Mouse (Mus musculus): ENCODE results near the gene Dbn1. TPM values are rescaled to one million over a fixed set of nuclear protein-coding genes. Genes with fewer than 3 reads are reported as not detected.

The Dbn1 gene
- total RNA-seq, 2 experiments from 2014 or later: 16.0 to 18.0 TPM

- peak; percentile 34 to 58 for DNase-seq
These were observed 9.9 kb downstream of the Dbn1 start for GRCm38 (mm10) chr13:55478036-55478435.

GRCm38 (mm10) chr13:55477492-55477891 is 10.4 kb downstream of the Dbn1 start:
- no peak for DNase-seq

- no peak for DNase-seq
These were observed 11.7 kb downstream of the Dbn1 start for GRCm38 (mm10) chr13:55476256-55476655.

DNA sequence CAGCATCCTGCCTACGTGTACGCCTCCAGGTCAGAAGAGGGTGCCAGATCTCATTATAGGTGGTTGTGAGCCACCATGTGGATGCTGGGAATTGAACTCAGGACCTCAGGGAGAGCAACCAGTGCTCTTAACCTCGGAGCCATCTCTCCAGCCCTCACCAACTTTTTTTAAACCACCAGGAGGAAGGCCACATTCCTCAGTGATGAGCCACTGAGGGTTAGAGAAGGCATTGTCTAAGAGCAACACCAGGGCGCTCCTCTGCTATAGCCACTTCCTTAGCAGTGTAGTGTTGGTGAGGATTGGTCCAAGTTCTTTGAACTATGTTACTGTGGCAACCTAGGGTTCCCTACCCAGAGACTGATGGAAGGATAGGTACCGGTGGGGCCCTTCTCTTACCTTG is 12.2 kb downstream of the Dbn1 start:
- DNase-seq: no peak

DNA sequence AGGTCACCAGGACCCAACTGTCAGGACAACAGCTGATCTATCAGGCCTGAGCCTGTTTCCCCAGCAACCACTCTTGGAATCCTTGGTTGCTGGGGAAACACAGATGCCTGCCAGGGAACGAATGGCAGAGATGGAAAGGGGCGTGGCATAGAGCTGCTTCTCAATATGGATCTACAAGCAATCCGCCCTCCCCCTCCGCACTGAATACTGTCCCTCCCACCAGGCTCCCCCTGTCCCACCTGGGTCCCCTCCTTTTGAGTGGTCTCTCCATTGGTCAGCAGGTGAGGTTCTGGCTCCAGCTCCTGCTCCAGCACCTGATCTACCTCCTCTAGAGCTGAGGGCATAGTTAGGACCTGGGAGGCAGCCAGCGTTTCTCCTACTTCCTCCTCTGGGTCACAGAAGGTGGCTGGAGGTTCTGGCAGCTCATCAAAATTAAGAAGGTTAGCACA is 13.3 kb downstream of the Dbn1 start:
- no peak for DNase-seq

DNA sequence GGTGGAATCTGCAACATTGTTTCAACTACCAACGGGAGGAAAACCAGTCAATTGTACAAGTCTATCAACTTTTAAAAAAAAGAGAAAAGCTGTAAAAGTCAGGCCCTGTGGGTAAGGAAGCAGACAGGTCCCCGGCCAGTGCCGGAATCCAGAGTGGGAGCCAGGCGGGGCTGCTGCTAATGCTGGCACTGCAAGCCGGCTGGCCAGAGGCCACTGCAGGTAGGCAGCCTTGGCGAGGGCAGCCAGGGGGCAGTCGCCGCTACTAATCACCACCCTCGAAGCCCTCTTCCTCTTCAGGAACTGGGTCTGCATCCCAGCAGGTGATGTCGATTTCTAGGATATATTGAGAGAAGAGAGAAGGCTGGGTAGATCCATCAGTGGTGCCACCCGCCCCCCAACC is 13.9 kb downstream of the Dbn1 start:
- DNase-seq: no peak

GRCm38 (mm10) chr13:55473076-55473831 is 14.7 kb downstream of the Dbn1 start:
- no peak for DNase-seq

DNA sequence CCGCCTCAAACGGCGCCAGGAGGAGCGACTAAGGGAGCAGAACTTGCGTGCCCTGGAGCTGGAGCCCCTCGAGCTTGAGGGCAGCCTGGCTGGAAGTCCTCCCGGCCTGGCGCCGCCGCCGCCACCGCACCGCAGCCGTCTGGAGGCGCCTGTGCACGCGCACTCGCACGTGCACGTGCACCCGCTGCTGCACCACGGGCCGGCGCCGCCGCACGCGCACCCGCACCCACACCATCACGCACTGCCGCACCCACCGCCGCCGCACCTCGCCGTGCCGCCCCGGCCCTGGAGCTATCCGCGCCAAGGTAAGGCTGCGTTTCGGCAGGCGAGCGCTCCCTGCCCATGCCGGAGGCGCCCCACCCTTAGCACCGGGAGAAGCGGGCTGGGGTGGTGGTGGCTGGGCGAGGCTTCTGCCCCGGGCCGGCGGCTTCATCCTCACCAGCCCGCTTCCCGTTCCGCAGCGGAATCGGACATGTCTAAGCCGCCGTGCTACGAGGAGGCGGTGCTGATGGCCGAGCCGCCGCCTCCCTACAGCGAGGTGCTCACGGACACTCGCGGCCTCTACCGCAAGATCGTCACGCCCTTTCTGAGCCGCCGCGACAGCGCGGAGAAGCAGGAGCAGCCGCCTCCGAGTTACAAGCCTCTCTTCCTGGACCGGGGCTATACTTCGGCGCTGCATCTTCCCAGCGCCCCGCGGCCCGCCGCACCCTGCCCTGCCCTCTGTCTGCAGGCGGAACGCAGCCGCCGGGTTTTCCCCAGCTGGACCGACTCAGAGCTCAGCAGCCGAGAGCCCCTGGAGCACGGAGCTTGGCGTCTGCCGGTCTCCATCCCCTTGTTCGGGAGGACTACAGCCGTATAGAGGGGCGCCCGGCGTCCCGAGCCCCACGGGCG is 15.5 kb downstream of the Dbn1 start:
- DNase-seq: peak; percentile 58 to 71

DNA sequence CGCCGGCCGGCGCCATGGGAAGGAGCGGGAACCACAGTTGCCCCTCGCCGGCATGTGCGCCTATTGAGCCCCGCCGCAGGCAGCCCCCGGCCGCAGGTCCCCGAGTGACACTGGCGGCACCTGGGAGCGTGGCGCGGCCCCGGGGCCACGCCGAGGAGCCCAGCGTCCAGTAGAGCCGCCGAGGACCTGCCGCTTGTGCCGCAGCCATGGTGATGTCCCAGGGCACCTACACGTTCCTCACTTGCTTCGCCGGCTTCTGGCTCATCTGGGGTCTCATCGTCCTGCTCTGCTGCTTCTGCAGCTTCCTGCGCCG is 16.1 kb downstream of the Dbn1 start:
- DNase-seq: no peak

DNA sequence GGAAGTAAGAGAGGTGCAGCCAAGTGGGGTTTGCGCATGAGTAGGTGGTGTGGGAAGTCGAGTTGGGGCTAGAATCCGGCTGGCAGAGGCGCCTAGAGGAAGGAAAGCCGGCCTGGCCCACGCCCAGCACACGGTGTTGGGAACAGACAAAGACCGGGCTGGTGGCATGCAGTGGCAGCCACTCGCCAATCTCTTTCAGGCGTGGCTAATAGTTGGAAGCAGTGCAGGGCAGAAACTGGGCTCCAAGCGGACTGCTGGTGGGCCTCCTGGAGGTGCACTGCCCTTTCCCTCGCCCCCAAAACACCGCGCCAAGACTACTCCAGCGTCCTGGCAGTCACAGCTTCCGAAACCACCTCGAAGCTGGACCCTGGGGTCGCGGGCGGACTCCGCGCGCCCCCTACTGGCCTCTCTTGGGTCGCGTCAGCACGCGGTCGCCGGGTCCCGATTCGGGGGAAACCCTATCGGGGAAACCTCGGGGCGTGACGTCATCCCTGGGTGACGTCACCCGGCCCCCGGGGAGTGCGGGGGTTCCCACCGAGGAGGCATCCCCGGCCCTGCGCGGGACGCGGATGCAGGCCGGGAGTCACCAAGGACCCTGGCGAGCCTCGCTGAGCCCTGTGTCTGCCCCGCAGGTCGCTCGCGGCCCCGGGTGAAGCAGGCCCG is 16.6 kb downstream of the Dbn1 start:
- DNase-seq: peak; percentile 85 to 90

DNA sequence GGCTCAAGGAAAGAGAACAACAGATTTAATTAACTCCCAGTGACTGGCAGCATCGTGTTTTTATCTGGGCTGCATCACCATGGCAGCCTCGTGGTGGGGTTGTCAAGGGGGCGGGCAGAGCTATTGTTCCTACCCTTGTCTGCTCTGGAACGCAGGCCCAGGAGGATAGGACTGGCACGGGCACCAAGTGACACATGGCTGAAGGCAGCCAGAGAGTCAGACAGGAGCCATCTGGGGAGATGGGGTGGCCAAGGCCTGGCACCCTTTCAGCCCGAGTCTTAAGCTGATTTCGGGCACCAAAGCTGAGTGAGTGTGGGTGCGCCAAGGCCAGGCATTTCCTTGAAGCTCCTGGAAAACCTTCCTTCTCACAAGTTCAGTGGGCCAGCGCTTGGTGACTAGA is 17.5 kb downstream of the Dbn1 start:
- DNase-seq: peak in 1 of 2 experiments; percentile 43

- peak; percentile 79 to 80 for DNase-seq
These were observed 18.9 kb downstream of the Dbn1 start for GRCm38 (mm10) chr13:55468851-55469560.

GRCm38 (mm10) chr13:55465830-55466440 is 22.0 kb downstream of the Dbn1 start:
- no peak for DNase-seq

- peak; percentile 54 to 58 for DNase-seq
These were observed 22.7 kb downstream of the Dbn1 start for GRCm38 (mm10) chr13:55465184-55465583.

GRCm38 (mm10) chr13:55464027-55464884 is 23.7 kb downstream of the Dbn1 start, which contains the start of gene Prr7:
TSS of gene Prr7 (plus strand) at chr13:55464267.
- DNase-seq: peak; percentile 53 to 68

DNA sequence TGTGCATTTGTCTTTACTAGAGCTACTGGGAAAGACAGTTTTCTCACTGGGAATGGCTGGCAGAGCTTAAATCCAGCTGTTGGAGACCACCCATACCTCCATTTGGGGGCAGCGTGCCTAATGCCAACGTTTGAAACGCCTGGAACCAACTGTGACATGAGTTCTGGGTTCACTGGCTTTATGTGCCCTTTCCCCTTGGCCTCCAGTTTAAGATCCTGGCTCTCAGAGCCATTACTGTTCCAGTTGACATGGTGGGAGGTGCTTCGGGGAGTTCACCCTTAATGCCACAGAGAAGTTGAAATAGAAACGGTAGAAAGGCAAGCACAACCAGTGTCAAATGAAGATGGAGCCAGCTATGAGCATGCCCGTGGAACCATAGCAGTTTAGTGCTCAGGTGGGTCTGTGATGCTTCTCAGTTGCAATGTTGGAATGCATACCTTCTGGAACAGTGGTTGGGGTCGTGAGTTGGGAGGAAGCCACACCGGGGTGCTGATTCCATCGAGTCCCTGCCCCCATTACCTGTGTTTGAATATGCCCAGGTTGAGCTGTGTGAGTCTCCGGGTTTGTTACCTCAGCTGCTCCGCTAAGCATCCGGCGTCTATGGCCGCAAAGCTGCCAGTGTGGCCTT is 24.4 kb downstream of the Dbn1 start:
- DNase-seq: no peak

DNA sequence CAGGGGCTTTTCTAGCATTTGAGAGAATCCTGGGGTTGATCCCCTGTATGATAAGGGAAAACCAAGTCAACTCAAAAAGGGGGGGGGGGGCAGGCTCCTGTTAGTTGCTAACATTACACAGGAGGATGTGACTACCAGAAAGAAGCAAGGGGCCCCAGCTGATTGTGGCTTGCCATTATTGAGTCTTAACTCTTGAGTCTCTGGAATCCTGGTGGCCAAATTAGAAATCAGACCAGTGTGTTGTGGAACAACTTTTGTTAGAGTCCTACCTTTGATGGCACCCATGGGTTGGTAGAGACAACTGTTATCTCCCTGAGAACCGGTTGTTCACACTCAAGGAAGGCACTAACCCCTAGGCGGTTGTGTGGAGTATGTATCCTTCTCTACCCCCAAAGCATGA is 24.9 kb downstream of the Dbn1 start:
- no peak for DNase-seq

GRCm38 (mm10) chr13:55451785-55452549 is 35.9 kb downstream of the Dbn1 start:
- DNase-seq: peak in 1 of 2 experiments; percentile 51

DNA sequence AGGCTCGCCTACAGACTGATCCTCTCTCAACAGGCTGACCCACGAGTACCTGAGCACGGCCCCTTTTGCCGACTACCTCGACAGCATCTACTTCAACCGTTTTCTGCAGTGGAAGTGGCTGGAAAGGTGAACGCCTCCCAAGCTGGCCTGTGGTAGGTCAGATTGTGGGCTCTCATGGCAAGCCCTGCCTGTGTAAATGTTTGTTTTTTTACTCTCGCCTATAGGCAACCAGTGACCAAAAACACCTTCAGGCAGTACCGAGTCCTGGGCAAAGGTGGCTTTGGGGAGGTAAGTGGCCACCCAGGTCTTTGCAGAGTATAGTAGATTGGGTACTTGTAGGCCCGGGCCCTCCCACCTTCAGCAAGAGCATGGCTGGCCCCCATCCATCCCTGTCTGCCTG is 36.6 kb downstream of the Dbn1 start:
- no peak for DNase-seq

Measured in adrenal gland, postnatal 36 days (tissue).